Mouse (Mus musculus): Measurements from ENCODE around the gene Glrx5.

Glrx5 gene

GRCm38 (mm10) chr12:105004956-105005714, 27.4 kb upstream of the Glrx5 start:
- DNase-seq (ENCODE audit: low read depth, low spot score) = no peak

- no peak for DNase-seq (ENCODE audit: low read depth, low spot score)
These were observed 26.8 kb upstream of the Glrx5 start for GRCm38 (mm10) chr12:105005715-105005972.

- no peak for DNase-seq (ENCODE audit: low read depth, low spot score)
These were observed 24.3 kb upstream of the Glrx5 start for GRCm38 (mm10) chr12:105008150-105008549.

- no peak for DNase-seq (ENCODE audit: low read depth, low spot score)
These were observed 23.7 kb upstream of the Glrx5 start for GRCm38 (mm10) chr12:105008752-105009178.

- no peak for DNase-seq (ENCODE audit: low read depth, low spot score)
These were observed 22.9 kb upstream of the Glrx5 start, which contains the start of gene Syne3 for GRCm38 (mm10) chr12:105009370-105010212. Gene Syne3, minus strand, starts transcription at chr12:105009809.

GRCm38 (mm10) chr12:105010213-105010790, 22.2 kb upstream of the Glrx5 start:
- DNase-seq (ENCODE audit: low read depth, low spot score) = no peak

- no peak for DNase-seq (ENCODE audit: low read depth, low spot score)
These were observed 20.9 kb upstream of the Glrx5 start for GRCm38 (mm10) chr12:105011589-105011988.

GRCm38 (mm10) chr12:105012314-105012713, 20.2 kb upstream of the Glrx5 start:
- no peak for DNase-seq (ENCODE audit: low read depth, low spot score)

GRCm38 (mm10) chr12:105013065-105013464, 19.4 kb upstream of the Glrx5 start:
- no peak for DNase-seq (ENCODE audit: low read depth, low spot score)

GRCm38 (mm10) chr12:105016199-105016598, 16.3 kb upstream of the Glrx5 start:
- no peak for DNase-seq (ENCODE audit: low read depth, low spot score)

GRCm38 (mm10) chr12:105016639-105017038, 15.8 kb upstream of the Glrx5 start:
- DNase-seq (ENCODE audit: low read depth, low spot score) = no peak

- DNase-seq (ENCODE audit: low read depth, low spot score) = no peak
These were observed 12.9 kb upstream of the Glrx5 start for GRCm38 (mm10) chr12:105019359-105020219.

GRCm38 (mm10) chr12:105021441-105022069, 10.9 kb upstream of the Glrx5 start:
- DNase-seq (ENCODE audit: low read depth, low spot score) = no peak

- DNase-seq (ENCODE audit: low read depth, low spot score) = no peak
These were observed 10.3 kb upstream of the Glrx5 start for GRCm38 (mm10) chr12:105022141-105022540.

GRCm38 (mm10) chr12:105022776-105023175, 9.7 kb upstream of the Glrx5 start:
- DNase-seq (ENCODE audit: low read depth, low spot score) = no peak

GRCm38 (mm10) chr12:105025271-105025946, 7.1 kb upstream of the Glrx5 start:
- no peak for DNase-seq (ENCODE audit: low read depth, low spot score)

GRCm38 (mm10) chr12:105025947-105026586, 6.4 kb upstream of the Glrx5 start:
- no peak for DNase-seq (ENCODE audit: low read depth, low spot score)

GRCm38 (mm10) chr12:105027323-105027991, 5.0 kb upstream of the Glrx5 start:
- DNase-seq (ENCODE audit: low read depth, low spot score) = peak; percentile 60

GRCm38 (mm10) chr12:105029890-105030289, 2.6 kb upstream of the Glrx5 start:
- DNase-seq (ENCODE audit: low read depth, low spot score) = no peak

Data from embryo, embryonic 11.5 days (tissue).